ENCODE assay signal across 11 mouse cellular contexts in the genomic region with DNA sequence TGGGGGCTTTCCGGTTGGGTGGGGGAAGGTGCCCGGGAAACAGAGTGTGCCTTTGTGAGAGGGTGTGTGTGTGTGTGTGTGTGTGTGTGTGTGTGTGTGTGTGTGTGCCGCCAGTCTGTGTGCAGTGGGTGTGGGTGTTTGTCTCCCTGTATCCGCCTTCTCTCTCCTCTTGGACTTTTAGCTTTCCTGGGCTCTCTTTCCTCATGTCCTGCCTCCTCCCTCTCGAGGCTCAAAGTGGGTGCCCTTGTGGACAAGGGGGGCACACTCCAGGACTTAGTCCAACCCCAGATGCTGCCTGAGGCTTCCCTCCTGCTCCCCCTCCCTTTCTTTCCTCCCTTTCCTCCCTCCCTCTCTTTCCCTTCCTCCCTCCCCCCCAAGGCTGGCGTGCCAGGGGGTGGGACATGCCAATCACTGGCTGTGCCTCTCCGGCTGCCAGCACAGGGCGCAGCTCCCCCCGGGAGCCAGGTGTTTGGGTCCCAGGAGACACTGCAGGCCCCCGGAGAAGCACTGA. TPM values are rescaled to one million over a fixed set of nuclear protein-coding genes. Genes with fewer than 3 reads are reported as not detected.
DNase-seq lines count a peak whose midpoint lies in the region; ATAC-seq and TF ChIP-seq lines count a peak whose summit lies in the region.
"Had no signal": no experiment of that assay in that cellular context is flagged by ENCODE, and none has a peak within 500 bp of the region (broad histone marks: within the 10 kb centered on the region; RNA-seq: fewer than 3 reads in every experiment).

No protein-coding gene starts in this region.

- H3K9ac ChIP-seq in heart, embryonic 12.5 days = no peak overlapping the region
- no peak overlapping the region for H3K9ac ChIP-seq in intestine, embryonic 16.5 days (ENCODE audit: low read depth, low read length)
- no peak overlapping the region for H3K9ac ChIP-seq in limb, embryonic 14.5 days (ENCODE audit: low read depth, low read length, severe bottlenecking)

- H3K27me3 ChIP-seq in heart, embryonic 12.5 days (replicated peaks) = peaks cover 23% of the 10 kb centered on the region
- peaks cover 48% of the 10 kb centered on the region for H3K27me3 ChIP-seq in embryonic facial prominence, embryonic 10.5 days (replicated peaks; ENCODE audit: low read depth, poor library complexity, severe bottlenecking)
- no peaks in the 10 kb centered on the region for H3K27me3 ChIP-seq in intestine, embryonic 16.5 days (replicated peaks; ENCODE audit: control insufficient read depth, insufficient read depth, low read length)
- no peaks in the 10 kb centered on the region; the same call in 1 of the 2 replicates for H3K27me3 ChIP-seq in limb, embryonic 14.5 days (ENCODE audit: control insufficient read depth, insufficient read depth, low read length)

- WGBS in heart, embryonic 12.5 days = 53% methylated on average over 10 of the region's 10 CpGs
- 37% methylated on average over 10 of the region's 10 CpGs for WGBS in embryonic facial prominence, embryonic 10.5 days
- 36% methylated on average over 10 of the region's 10 CpGs for WGBS in intestine, embryonic 16.5 days
- WGBS in limb, embryonic 14.5 days = 31% methylated on average over 9 of the region's 10 CpGs

- no peak for DNase-seq in heart, postnatal 14 days
- DNase-seq in embryonic facial prominence, embryonic 10.5 days (ENCODE audit: low spot score) = no peak
- no peak for DNase-seq in limb, embryonic 14.5 days (ENCODE audit: low spot score)
- no peak for DNase-seq in ovary, adult 18-20 months (ENCODE audit: low spot score)
- DNase-seq in cerebellum, adult 18-20 months = no peak
- no peak for DNase-seq in c-Kit-positive CD71-positive TER-119-positive erythroid progenitor cells, embryonic 14.5 days (ENCODE audit: low spot score)
- DNase-seq: lung, adult 2 months had no signal

- no peak overlapping the region for H3K4me3 ChIP-seq in heart, embryonic 12.5 days
- H3K4me3 ChIP-seq in embryonic facial prominence, embryonic 10.5 days = no peak overlapping the region
- H3K4me3 ChIP-seq in intestine, embryonic 16.5 days (ENCODE audit: low read length) = peak overlapping the region; percentile 14; the same call in 1 of the 2 replicates
- H3K4me3 ChIP-seq in limb, embryonic 14.5 days (replicated peaks; ENCODE audit: low read length) = peak overlapping the region; percentile 17

- no peak overlapping the region for H3K27ac ChIP-seq in heart, embryonic 12.5 days (ENCODE audit: poor library complexity, severe bottlenecking)
- H3K27ac ChIP-seq in embryonic facial prominence, embryonic 10.5 days (replicated peaks) = peak overlapping the region; percentile 27; the same call in 1 of the 2 replicates
- no peak overlapping the region for H3K27ac ChIP-seq in intestine, embryonic 16.5 days (ENCODE audit: low read length)
- no peak overlapping the region for H3K27ac ChIP-seq in limb, embryonic 14.5 days (replicated peaks; ENCODE audit: low read depth, low read length)

- no peak overlapping the region for H3K4me2 ChIP-seq in heart, embryonic 12.5 days
- H3K4me2 ChIP-seq in intestine, embryonic 16.5 days (ENCODE audit: low read depth, low read length) = peak overlapping the region; percentile 7; the same call in 1 of the 2 replicates
- H3K4me2 ChIP-seq in limb, embryonic 14.5 days (replicated peaks; ENCODE audit: low read depth, low read length, severe bottlenecking) = peak overlapping the region; percentile 16

- ATAC-seq in heart, embryonic 12.5 days (ENCODE audit: insufficient number of reproducible peaks, low FRiP score) = 0 out of 2 replicates have a peak, but pooled peaks have one; percentile 42
- ATAC-seq in intestine, embryonic 16.5 days = 0 out of 2 replicates have a peak, but pooled peaks have one; percentile 4
- ATAC-seq in limb, embryonic 14.5 days (ENCODE audit: low FRiP score, low read depth) = no peak

- no peaks in the 10 kb centered on the region for H3K36me3 ChIP-seq in heart, embryonic 12.5 days
- H3K36me3 ChIP-seq in embryonic facial prominence, embryonic 10.5 days (replicated peaks) = no peaks in the 10 kb centered on the region
- H3K36me3 ChIP-seq in intestine, embryonic 16.5 days (ENCODE audit: control insufficient read depth, insufficient read depth, low read length) = no peaks in the 10 kb centered on the region
- H3K36me3 ChIP-seq in limb, embryonic 14.5 days (ENCODE audit: control insufficient read depth, insufficient read depth, low read length) = no peaks in the 10 kb centered on the region

- no peak for TF ChIP-seq POLR2A in limb, embryonic 14.5 days (IDR thresholded peaks at IDR 0.05; ENCODE audit: borderline replicate concordance, extremely low read depth, insufficient read depth, insufficient read length)

- H3K4me1 ChIP-seq in heart, embryonic 12.5 days (replicated peaks) = peaks cover 18% of the 10 kb centered on the region
- peaks cover 29% of the 10 kb centered on the region for H3K4me1 ChIP-seq in embryonic facial prominence, embryonic 10.5 days
- H3K4me1 ChIP-seq in intestine, embryonic 16.5 days (ENCODE audit: control insufficient read depth, insufficient read depth, low read length) = peaks cover 15% of the 10 kb centered on the region; the same call in 1 of the 2 replicates
- 0 out of 2 replicates have a peak, but pooled peaks cover 8% of the 10 kb centered on the region for H3K4me1 ChIP-seq in limb, embryonic 14.5 days (ENCODE audit: control insufficient read depth, insufficient read depth, low read length)

- no peaks in the 10 kb centered on the region for H3K9me3 ChIP-seq in heart, embryonic 12.5 days (replicated peaks)
- no peaks in the 10 kb centered on the region for H3K9me3 ChIP-seq in embryonic facial prominence, embryonic 10.5 days
- H3K9me3 ChIP-seq in intestine, embryonic 16.5 days (ENCODE audit: control insufficient read depth, low read length) = no peaks in the 10 kb centered on the region
- H3K9me3 ChIP-seq in limb, embryonic 14.5 days (ENCODE audit: control insufficient read depth, low read length) = no peaks in the 10 kb centered on the region

- intact Hi-C loops in heart, postnatal 14 days (cut with DNase I) = no loop called here

RNA-seq across cellular contexts. Expression of a gene that starts 0.4 kb away (rescaled TPM):
- 0.05 TPM in 1 of 2 replicates, not detected in the other for polyA plus RNA-seq in heart, embryonic 12.5 days (2016; fragmentation: Nextera tagmentation; extraction: Ambion mirVana)
- under 1 TPM in 1 of 2 experiments, not detected in 1; 0.05 TPM for total RNA-seq in heart, postnatal 14 days (2021)
- polyA plus RNA-seq in embryonic facial prominence, embryonic 10.5 days (2016; fragmentation: Nextera tagmentation; extraction: Ambion mirVana) = 0.04 and 0.09 TPM in 2 replicates
- polyA plus RNA-seq in intestine, embryonic 16.5 days (2015; fragmentation: Nextera tagmentation; extraction: Ambion mirVana) = 1.2 TPM in 2 replicates
- polyA plus RNA-seq in limb, embryonic 14.5 days (2012; rRNA removed) = 0.62 and 1.1 TPM in 2 replicates
- polyA plus RNA-seq in limb, embryonic 14.5 days (2014; fragmentation: Nextera tagmentation; extraction: Ambion mirVana) = 0.36 and 0.56 TPM in 2 replicates
- polyA plus RNA-seq: C2C12 had no signal

RNA-seq across cellular contexts. Expression of a gene that starts 46.1 kb away (rescaled TPM):
- not detected in 2 replicates for polyA plus RNA-seq in heart, embryonic 12.5 days (2016; fragmentation: Nextera tagmentation; extraction: Ambion mirVana)
- total RNA-seq in heart, postnatal 14 days (2021) = not detected
- polyA plus RNA-seq in embryonic facial prominence, embryonic 10.5 days (2016; fragmentation: Nextera tagmentation; extraction: Ambion mirVana) = 0.10 and 0.24 TPM in 2 replicates
- not detected in 2 replicates for polyA plus RNA-seq in intestine, embryonic 16.5 days (2015; fragmentation: Nextera tagmentation; extraction: Ambion mirVana)
- polyA plus RNA-seq in limb, embryonic 14.5 days (2012; rRNA removed) = 0.03 and 0.15 TPM in 2 replicates
- polyA plus RNA-seq in limb, embryonic 14.5 days (2014; fragmentation: Nextera tagmentation; extraction: Ambion mirVana) = not detected in 2 replicates
- polyA plus RNA-seq: C2C12; gonadal fat pad, adult 2 months; lung, adult 2 months had no signal

RNA-seq across cellular contexts. Expression of a gene that starts 59.2 kb away (rescaled TPM):
- polyA plus RNA-seq in heart, embryonic 12.5 days (2016; fragmentation: Nextera tagmentation; extraction: Ambion mirVana) = 87.6 and 88.9 TPM in 2 replicates
- total RNA-seq in heart, postnatal 14 days (2021) = 10 to 100 TPM; 39.8 to 50.9 TPM
- 125 and 127 TPM in 2 replicates for polyA plus RNA-seq in embryonic facial prominence, embryonic 10.5 days (2016; fragmentation: Nextera tagmentation; extraction: Ambion mirVana)
- 211 and 225 TPM in 2 replicates for polyA plus RNA-seq in intestine, embryonic 16.5 days (2015; fragmentation: Nextera tagmentation; extraction: Ambion mirVana)
- 111 and 123 TPM in 2 replicates for polyA plus RNA-seq in limb, embryonic 14.5 days (2012; rRNA removed)
- 101 and 109 TPM in 2 replicates for polyA plus RNA-seq in limb, embryonic 14.5 days (2014; fragmentation: Nextera tagmentation; extraction: Ambion mirVana)

Comparison
In these comparisons a context has a peak if more than half of its experiments do, and no peak if none do; other contexts are left out.
1. H3K4me3 ChIP-seq: peak in intestine, embryonic 16.5 days (single experiment) and limb, embryonic 14.5 days (single experiment); none in heart, embryonic 12.5 days (single experiment) and embryonic facial prominence, embryonic 10.5 days (single experiment).